Mouse (Mus musculus) brain, adult 10 weeks (tissue): ENCODE results near the gene Smok2a. TPM values are rescaled to one million over a fixed set of nuclear protein-coding genes. Genes with fewer than 3 reads are reported as not detected.

ENCODE experiments used
- polyA plus RNA-seq: library from polyadenylated mRNA; stranded (reverse); fragments of 350-450 nt; fragmentation: Illumina TruSeq; extraction: RNeasy Lipid Tissue Mini Kit (QIAGEN cat#74804); gene quantifications from one replicate; pipeline ENCODE4 v1.2.3, GENCODE M21; 2015; ENCODE audit warnings: low read depth, low replicate concordance

Gene Smok2a
- polyA plus RNA-seq = not detected

DNA sequence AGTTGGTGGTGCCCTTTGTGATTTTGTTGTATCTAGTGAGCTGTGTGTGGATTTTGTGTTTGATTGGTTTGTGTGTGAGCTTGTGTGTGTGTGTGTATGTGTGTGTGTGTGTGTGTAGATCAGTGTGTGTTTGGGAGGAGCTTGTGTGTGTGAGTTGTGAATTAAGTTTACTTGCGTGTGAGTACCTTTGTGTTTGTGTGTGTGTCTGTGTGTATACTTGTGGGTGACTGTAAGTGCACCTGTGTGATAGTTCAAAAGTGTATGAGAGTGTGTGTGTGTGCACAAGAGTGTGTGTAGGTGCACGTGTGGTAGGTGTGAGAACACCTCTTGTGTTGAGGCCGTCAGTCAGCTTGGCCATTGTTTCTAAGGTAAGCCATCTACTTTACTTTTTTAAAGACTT is at the start of gene Smok2a:
TSS of gene Smok2a (plus strand) at position 301 of the 400 bp plus-strand sequence.

DNA sequence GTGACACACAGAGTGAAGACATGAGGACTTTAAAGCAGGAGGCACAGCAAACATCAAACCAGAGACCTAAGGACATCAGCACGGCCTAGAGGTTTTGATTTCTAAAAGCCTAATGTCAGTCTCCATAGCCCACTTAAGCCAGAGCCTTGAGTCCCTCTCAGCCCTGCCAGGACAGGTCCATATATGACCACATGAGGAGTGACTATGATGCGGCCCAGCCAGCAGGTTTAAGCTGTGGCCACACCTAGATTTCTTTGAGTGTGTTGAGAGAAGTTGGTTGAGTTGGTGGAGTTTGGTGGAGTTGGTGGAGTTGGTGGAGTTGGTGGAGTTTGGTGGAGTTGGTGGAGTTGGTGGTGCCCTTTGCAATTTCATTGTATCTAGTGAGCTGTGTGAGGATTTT is 9.0 kb downstream of the Smok2a start, which contains the start of gene Smok2b:
TSS of gene Smok2b (plus strand) at position 301 of the 400 bp plus-strand sequence.

Other genes with a start within 250 kb of the Smok2a start
- gene Wtap, start 227.0 kb upstream of the Smok2a start, polyA plus RNA-seq = 71.9 TPM
- 143 TPM for gene Sod2, start 214.3 kb upstream of the Smok2a start, polyA plus RNA-seq
- not detected for gene Gpr31b, start 168.9 kb upstream of the Smok2a start, polyA plus RNA-seq
- not detected for gene Tcp10b, start 160.1 kb upstream of the Smok2a start, polyA plus RNA-seq
- gene Unc93a, start 89.4 kb upstream of the Smok2a start, polyA plus RNA-seq = not detected
- gene Smok2b, start 9.1 kb downstream of the Smok2a start, polyA plus RNA-seq = not detected
- not detected for gene Tcp10c, start 133.4 kb downstream of the Smok2a start, polyA plus RNA-seq